Mouse (Mus musculus) small intestine, adult 2 months (tissue): ENCODE data around the gene Apobec4.

Experiments
- CTCF ChIP-seq: fragments of 200-500 bp; IDR thresholded peaks from 2 replicates; pipeline ENCODE4 v1.5.1; 2012; ENCODE audit warnings: low read depth, mild to moderate bottlenecking, control low read depth, inconsistent platforms, low read length, moderate library complexity, mixed read lengths; ENCODE audit not compliant: insufficient replicate concordance, insufficient read length; ENCODE audit errors: extremely low read depth
- POLR2A ChIP-seq: fragments of 200-500 bp; IDR thresholded peaks from 2 replicates; pipeline ENCODE4 v1.6.1; 2012; ENCODE audit warnings: low read depth, mild to moderate bottlenecking, control low read depth, inconsistent platforms, low read length, moderate library complexity

- TF ChIP-seq CTCF = no peak
- TF ChIP-seq POLR2A = no peak
These were observed 20.7 kb downstream of the Apobec4 start for GRCm38 (mm10) chr1:152771016-152771415.
